Mouse (Mus musculus): ENCODE measurements at regions not wholly inside any gene's neighbourhood (a gene's known extent, or its start where the extent isn't known, plus 50 kb on each side); places are given as distances from the start of the nearest gene placed in this dataset.

GRCm38 (mm10) chr15:21836110-21836509, 712.7 kb upstream of the Cdh18 start:
- DNase-seq: no peak

GRCm38 (mm10) chr15:21858540-21858939, 690.3 kb upstream of the Cdh18 start:
- DNase-seq: no peak

- DNase-seq: peak; percentile 31
Observed at GRCm38 (mm10) chr15:21885181-21885580, 663.6 kb upstream of the Cdh18 start.

Data from lung, postnatal 36 days (tissue).